Mouse (Mus musculus): ENCODE measurements at regions not wholly inside any gene's neighbourhood (a gene's known extent, or its start where the extent isn't known, plus 50 kb on each side); places are given as distances from the start of the nearest gene placed in this dataset.

DNA sequence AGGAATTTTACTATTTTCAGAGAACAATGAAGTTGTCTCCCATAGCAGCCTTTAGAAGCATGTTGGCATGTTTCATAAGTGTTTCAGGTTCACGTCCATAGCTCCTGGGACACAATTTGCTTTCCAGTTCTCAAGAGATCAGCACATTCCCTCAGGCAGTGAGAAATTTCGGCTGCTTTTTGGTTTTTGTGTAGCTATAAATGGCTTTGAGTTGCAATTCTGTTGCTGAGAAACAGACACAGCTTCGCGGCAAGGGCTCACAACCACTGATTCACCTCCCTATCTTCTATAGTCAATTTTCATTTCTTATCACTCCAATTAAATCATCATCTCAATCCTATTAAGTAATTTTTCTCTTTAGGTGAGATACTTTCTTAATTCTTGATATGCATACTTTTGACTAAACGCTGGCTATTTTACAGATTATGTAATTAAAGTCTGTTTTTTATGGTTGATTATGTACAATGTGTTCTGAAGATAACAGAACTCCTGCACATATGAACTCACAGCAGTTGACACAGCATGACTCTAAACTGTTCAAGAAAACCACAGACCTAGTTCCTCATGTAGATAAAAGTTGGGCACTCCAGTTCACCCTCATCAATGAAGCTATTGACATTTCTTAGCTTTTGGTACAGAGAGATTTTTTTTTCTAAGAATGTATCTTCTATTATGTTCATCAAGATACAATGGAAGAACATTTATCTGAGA, 694.1 kb upstream of the Gm21833 start:
- intact Hi-C loops (cut with DNase I): no loop called here

DNA sequence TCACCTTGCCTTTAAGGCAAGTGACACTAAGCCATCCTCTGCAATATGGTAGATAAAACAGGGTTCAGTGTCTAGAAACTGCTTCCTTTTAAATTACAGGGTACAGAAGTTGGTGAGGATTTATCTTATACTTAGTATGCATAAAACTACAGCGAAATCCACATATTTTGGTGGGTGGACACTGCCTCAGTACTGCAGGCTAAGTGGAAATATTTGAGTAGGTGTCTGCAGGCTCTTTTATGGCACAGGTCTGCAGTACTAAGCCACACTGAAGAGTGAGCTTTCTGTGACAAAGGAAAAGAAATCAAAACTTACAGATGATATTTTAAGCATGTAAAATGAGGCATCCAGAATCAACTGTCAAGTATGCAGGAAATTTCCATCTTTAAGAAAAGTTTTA, 692.9 kb upstream of the Gm21833 start:
- DNase-seq (ENCODE audit: low spot score in 2 of 2): no peak
- intact Hi-C loops (cut with DNase I): no loop called here

More for the DNA sequence above, 694.1 kb upstream of the Gm21833 start:
- DNase-seq (ENCODE audit: low spot score in 2 of 2): peak in 1 of 2 experiments; percentile 9

- intact Hi-C loops (cut with DNase I): no loop called here
- DNase-seq (ENCODE audit: low spot score in 2 of 2): no peak
These were observed 645.4 kb upstream of the Gm21833 start for GRCm38 (mm10) chr16:82182797-82183196.

DNA sequence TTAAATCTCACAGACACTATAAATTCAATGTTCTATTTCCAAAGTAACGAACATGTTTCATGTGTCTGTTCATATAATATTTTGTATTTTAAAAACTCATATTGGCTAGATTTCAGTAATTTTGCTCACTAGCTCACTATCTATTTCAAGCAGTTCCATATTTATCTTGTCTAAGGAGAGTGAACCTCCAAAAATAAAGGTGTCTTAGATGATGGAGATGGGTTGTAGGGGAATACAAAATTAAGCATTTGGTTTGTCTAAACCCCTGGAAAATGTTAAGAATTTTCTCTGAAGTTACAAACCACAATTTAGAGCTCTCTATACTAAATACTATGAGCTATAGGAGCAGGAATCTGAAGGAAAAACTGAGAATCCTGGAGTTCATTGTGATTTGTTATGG, 595.3 kb upstream of the Gm21833 start:
- DNase-seq (ENCODE audit: low spot score in 2 of 2): no peak
- intact Hi-C loops (cut with DNase I): no loop called here

DNA sequence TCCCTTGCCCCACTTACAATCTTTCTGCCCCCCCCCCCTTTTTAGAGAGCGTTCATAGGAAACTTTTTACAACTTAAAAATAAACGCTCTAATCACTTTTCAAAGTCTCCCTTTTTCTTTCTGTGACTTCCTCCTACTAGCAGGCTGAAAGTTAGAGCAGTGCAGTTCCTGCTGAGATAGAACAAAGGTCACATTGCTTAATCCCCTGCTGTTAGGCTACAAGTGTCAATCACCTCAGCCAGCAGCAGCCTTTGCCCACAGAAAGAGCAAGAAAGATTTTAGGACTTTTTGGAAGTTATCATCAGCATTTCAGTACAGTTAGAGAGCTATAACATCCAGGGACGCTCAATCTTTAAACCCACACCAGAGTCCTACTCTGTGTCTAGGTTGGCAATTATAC, 584.3 kb upstream of the Gm21833 start:
- DNase-seq (ENCODE audit: low spot score in 2 of 2): no peak
- intact Hi-C loops (cut with DNase I): no loop called here

All from left cerebral cortex, postnatal 36 days (tissue).